Mouse (Mus musculus) C2C12 (cell line): ENCODE measurements at regions not wholly inside any gene's neighbourhood (a gene's known extent, or its start where the extent isn't known, plus 50 kb on each side); places are given as distances from the start of the nearest gene placed in this dataset.
A peak's percentile ranks its signal among the peaks of the same experiment; 100 is the strongest.

Experiments
- H3K27me3 ChIP-seq: one replicate; pipeline ENCODE4 v1.6.1; 2011; ENCODE audit not compliant: control insufficient read depth, insufficient read depth, insufficient read length
- H3K36me3 ChIP-seq: one replicate; pipeline ENCODE4 v1.6.1; 2011; ENCODE audit not compliant: control insufficient read depth, insufficient read depth
- H3K4me3 ChIP-seq: one replicate; pipeline ENCODE4 v1.5.1; 2011; ENCODE audit warnings: mild to moderate bottlenecking, control low read depth; ENCODE audit not compliant: poor library complexity, insufficient read depth, severe bottlenecking
- H3K79me2 ChIP-seq: one replicate; pipeline ENCODE4 v1.6.1; 2011; ENCODE audit not compliant: control insufficient read depth, insufficient read depth
- H3K79me3 ChIP-seq: one replicate; pipeline ENCODE4 v1.6.1; 2011; ENCODE audit warnings: low read depth, control low read depth
- H3ac ChIP-seq: one replicate; pipeline ENCODE3; 2011; ENCODE audit warnings: low read depth; ENCODE audit not compliant: control insufficient read depth, insufficient read length
- CEBPB ChIP-seq: IDR thresholded peaks from one replicate; pipeline ENCODE4 v1.6.1; 2011; ENCODE audit warnings: low read depth, mild to moderate bottlenecking, control low read depth, moderate library complexity
- CTCF ChIP-seq: IDR thresholded peaks from one replicate; pipeline ENCODE4 v1.5.1; 2011; ENCODE audit not compliant: control insufficient read depth, insufficient read depth, insufficient read length
- FOSL1 ChIP-seq: IDR thresholded peaks from one replicate; pipeline ENCODE4 v1.8.0; 2011; ENCODE audit warnings: mild to moderate bottlenecking, low read length; ENCODE audit not compliant: poor library complexity, insufficient read depth, severe bottlenecking
- MAX ChIP-seq: IDR thresholded peaks from one replicate; pipeline ENCODE4 v1.6.1; 2011; ENCODE audit warnings: mild to moderate bottlenecking, control low read depth
- MYOD1 ChIP-seq: IDR thresholded peaks from one replicate; pipeline ENCODE4 v1.6.1; 2011; ENCODE audit warnings: low read depth; ENCODE audit not compliant: control insufficient read depth, insufficient read length
- MYOG ChIP-seq: IDR thresholded peaks from one replicate; pipeline ENCODE4 v1.6.1; 2011; ENCODE audit not compliant: control insufficient read depth, insufficient read length; ENCODE audit errors: extremely low read depth
- USF1 ChIP-seq: IDR thresholded peaks from one replicate; pipeline ENCODE4 v1.6.1; 2011; ENCODE audit warnings: low read depth, mild to moderate bottlenecking, control low read depth, moderate library complexity

GRCm38 (mm10) chr5:41476001-41476400, 232.0 kb downstream of the Rab28 start:
- TF ChIP-seq MAX (no peak), MYOD1 (no peak), CEBPB (no peak), USF1 (no peak), CTCF (no peak), MYOG (no peak), FOSL1 (no peak)
- no peak overlapping the region for H3K4me3 ChIP-seq
- no peak overlapping the region for H3ac ChIP-seq
- no peaks in the 10 kb centered on the region for H3K79me2 ChIP-seq
- H3K79me3 ChIP-seq, result no peaks in the 10 kb centered on the region
- no peaks in the 10 kb centered on the region for H3K36me3 ChIP-seq
- H3K27me3 ChIP-seq, result no peaks in the 10 kb centered on the region

DNA sequence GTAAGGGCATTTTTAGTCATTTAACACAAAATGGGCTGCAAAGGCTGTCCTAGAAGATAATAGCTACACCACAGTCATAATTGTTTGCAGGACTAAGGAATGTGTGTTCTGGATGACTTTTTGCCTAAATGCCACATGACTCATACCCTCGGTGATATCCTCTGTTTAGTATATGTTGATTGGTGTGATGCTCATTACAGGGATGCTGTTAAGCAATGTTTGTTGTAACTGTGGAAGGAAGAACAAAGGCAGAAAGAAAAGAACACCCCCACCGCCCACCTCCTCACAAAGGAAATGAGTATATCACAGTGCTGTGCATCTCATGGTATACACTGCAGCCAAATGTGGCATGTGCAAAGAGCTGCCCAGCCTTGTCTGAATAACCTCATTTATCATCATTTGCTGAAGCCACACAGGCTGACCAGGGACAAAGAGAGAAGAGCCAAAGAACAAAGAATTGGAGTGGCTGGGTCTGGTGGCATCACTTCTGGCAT, 262.4 kb downstream of the Rab28 start:
- H3K79me3 ChIP-seq, result no peaks in the 10 kb centered on the region
- no peak overlapping the region for H3K4me3 ChIP-seq
- TF ChIP-seq CEBPB (peak; percentile 86), MYOD1 (no peak), FOSL1 (peak; percentile 8)
- no peaks in the 10 kb centered on the region for H3K79me2 ChIP-seq
- no peaks in the 10 kb centered on the region for H3K36me3 ChIP-seq
- no peak overlapping the region for H3ac ChIP-seq
- no peaks in the 10 kb centered on the region for H3K27me3 ChIP-seq

GRCm38 (mm10) chr5:41441081-41441480, 266.9 kb downstream of the Rab28 start:
- no peaks in the 10 kb centered on the region for H3K36me3 ChIP-seq
- TF ChIP-seq MYOD1 (no peak), CTCF (no peak), FOSL1 (no peak), CEBPB (no peak), USF1 (no peak), MYOG (no peak)
- H3K27me3 ChIP-seq, result no peaks in the 10 kb centered on the region
- no peak overlapping the region for H3K4me3 ChIP-seq
- H3K79me3 ChIP-seq, result no peaks in the 10 kb centered on the region
- no peaks in the 10 kb centered on the region for H3K79me2 ChIP-seq
- no peak overlapping the region for H3ac ChIP-seq

GRCm38 (mm10) chr5:41419121-41419874, 288.7 kb downstream of the Rab28 start:
- TF ChIP-seq CEBPB (peak; percentile 85), FOSL1 (peak; percentile 16), CTCF (no peak), USF1 (no peak), MAX (peak; percentile 44)
- Histone ChIP-seq H3K79me3 (no peaks in the 10 kb centered on the region), H3K4me3 (no peak overlapping the region), H3ac (no peak overlapping the region), H3K79me2 (no peaks in the 10 kb centered on the region), H3K36me3 (no peaks in the 10 kb centered on the region), H3K27me3 (no peaks in the 10 kb centered on the region)

DNA sequence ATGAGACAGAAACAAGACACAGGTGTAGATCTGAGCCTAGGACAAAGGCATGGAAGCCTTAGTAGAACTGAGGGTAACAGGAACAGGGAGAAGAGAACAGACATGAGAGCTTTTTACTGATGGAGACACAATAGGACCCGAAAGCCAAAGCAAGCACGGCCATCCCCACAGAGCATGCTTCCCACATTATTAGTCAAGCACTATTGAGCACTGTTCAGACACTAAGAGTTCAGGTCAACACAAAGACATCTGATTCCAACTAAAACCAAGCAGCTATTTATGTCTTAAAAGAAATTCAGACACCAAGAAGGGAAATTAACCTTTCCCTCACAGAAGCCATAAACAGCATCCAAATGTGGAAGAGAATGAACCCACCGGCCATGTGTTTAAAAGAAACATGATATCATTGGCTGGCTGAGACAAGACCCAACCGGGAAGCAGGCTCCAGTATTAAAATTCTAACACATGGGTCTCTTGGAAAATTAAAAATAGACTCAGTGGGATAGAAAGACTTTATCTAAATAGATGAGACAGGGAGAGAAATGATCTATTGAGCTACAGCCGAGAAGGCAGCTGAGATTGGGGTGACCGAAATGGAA, 298.8 kb downstream of the Rab28 start:
- Histone ChIP-seq H3K4me3 (no peak overlapping the region), H3K79me3 (no peaks in the 10 kb centered on the region), H3ac (no peak overlapping the region), H3K36me3 (no peaks in the 10 kb centered on the region), H3K79me2 (no peaks in the 10 kb centered on the region), H3K27me3 (no peaks in the 10 kb centered on the region)
- no peak for TF ChIP-seq FOSL1
- TF ChIP-seq CTCF, result no peak
- TF ChIP-seq MYOD1, result no peak
- TF ChIP-seq MYOG, result no peak
- no peak for TF ChIP-seq MAX
- no peak for TF ChIP-seq USF1
- no peak for TF ChIP-seq CEBPB

DNA sequence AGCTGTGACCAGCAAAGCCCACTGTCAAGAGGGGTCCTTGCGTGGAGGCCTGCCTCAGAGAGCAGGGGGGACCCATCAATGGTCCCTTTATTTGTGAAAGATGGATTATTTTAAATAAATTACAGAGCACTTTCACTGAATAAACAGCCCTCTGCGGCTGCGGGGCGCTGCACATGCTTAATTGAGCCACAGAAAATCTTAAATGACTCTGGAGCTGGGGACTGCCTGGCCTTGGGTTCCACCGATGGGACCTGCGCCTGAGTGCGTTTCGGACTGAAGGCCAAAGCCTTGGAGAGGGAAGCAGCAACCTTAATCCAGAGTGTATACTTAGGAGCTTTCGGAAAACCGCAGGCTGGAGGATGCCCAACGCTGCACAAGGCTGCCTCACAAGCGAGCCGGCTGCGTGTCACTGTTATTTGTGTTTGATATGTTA, 315.1 kb downstream of the Rab28 start:
- no peak for TF ChIP-seq CTCF
- TF ChIP-seq CEBPB, result no peak
- Histone ChIP-seq H3K4me3 (no peak overlapping the region), H3K79me3 (no peaks in the 10 kb centered on the region), H3K27me3 (no peaks in the 10 kb centered on the region), H3K36me3 (no peaks in the 10 kb centered on the region), H3ac (no peak overlapping the region), H3K79me2 (no peaks in the 10 kb centered on the region)
